Mouse (Mus musculus): ENCODE results near the gene Npw.

Npw gene

GRCm38 (mm10) chr17:24640119-24640518 is 18.1 kb downstream of the Npw start:
- no peak for DNase-seq (ENCODE audit: low spot score)

GRCm38 (mm10) chr17:24639571-24639988 is 18.7 kb downstream of the Npw start:
- DNase-seq (ENCODE audit: low spot score): no peak

GRCm38 (mm10) chr17:24638840-24639239 is 19.4 kb downstream of the Npw start:
- peak; percentile 69 for DNase-seq (ENCODE audit: low spot score)

- DNase-seq (ENCODE audit: low spot score): no peak
Measured at GRCm38 (mm10) chr17:24638214-24638613, 20.0 kb downstream of the Npw start.

GRCm38 (mm10) chr17:24636781-24637481 is 21.3 kb downstream of the Npw start:
- no peak for DNase-seq (ENCODE audit: low spot score)

GRCm38 (mm10) chr17:24635694-24636093 is 22.6 kb downstream of the Npw start:
- DNase-seq (ENCODE audit: low spot score): no peak

- DNase-seq (ENCODE audit: low spot score): no peak
Measured at GRCm38 (mm10) chr17:24635024-24635423, 23.2 kb downstream of the Npw start.

- no peak for DNase-seq (ENCODE audit: low spot score)
Measured at GRCm38 (mm10) chr17:24633831-24634230, 24.4 kb downstream of the Npw start.

GRCm38 (mm10) chr17:24632813-24633449 is 25.3 kb downstream of the Npw start:
- peak; percentile 79 for DNase-seq (ENCODE audit: low spot score)

GRCm38 (mm10) chr17:24632167-24632812 is 26.0 kb downstream of the Npw start, which contains the start of the genes Tsc2 and Nthl1:
Gene Tsc2 (minus strand): TSS chr17:24632630.
Gene Nthl1 (plus strand): TSS chr17:24632680.
- DNase-seq (ENCODE audit: low spot score): peak; percentile 81

- DNase-seq (ENCODE audit: low spot score): no peak
Measured at GRCm38 (mm10) chr17:24630072-24630471, 28.2 kb downstream of the Npw start.

- peak; percentile 69 for DNase-seq (ENCODE audit: low spot score)
Measured at GRCm38 (mm10) chr17:24628646-24629045, 29.6 kb downstream of the Npw start.

- DNase-seq (ENCODE audit: low spot score): no peak
Measured at GRCm38 (mm10) chr17:24625472-24625871, 32.8 kb downstream of the Npw start.

- no peak for DNase-seq (ENCODE audit: low spot score)
Measured at GRCm38 (mm10) chr17:24617561-24618194, 40.6 kb downstream of the Npw start.

- no peak for DNase-seq (ENCODE audit: low spot score)
Measured at GRCm38 (mm10) chr17:24610711-24611110, 47.5 kb downstream of the Npw start.

GRCm38 (mm10) chr17:24608874-24609273 is 49.4 kb downstream of the Npw start:
- no peak for DNase-seq (ENCODE audit: low spot score)

GRCm38 (mm10) chr17:24608370-24608769 is 49.9 kb downstream of the Npw start:
- no peak for DNase-seq (ENCODE audit: low spot score)
